In genomic region chr4:87554912-87555311, GRCm38 (mm10) we compare ENCODE assay signal across 15 mouse cellular contexts.
"Had no signal": no experiment of that assay in that cellular context is flagged by ENCODE, and none has a peak within 500 bp of the region (broad histone marks: within the 10 kb centered on the region; RNA-seq: fewer than 3 reads in every experiment).

No protein-coding gene starts in this region.

- H3K4me2 ChIP-seq: neural tube, embryonic 13.5 days; neural tube, embryonic 15.5 days; stomach, embryonic 15.5 days had no signal

- H3K9ac ChIP-seq: neural tube, embryonic 13.5 days; neural tube, embryonic 15.5 days; stomach, embryonic 15.5 days had no signal

- DNase-seq: right cerebral cortex, adult 18-20 months; right cerebral cortex, postnatal 14 days; right cerebral cortex, postnatal 25 days; right cerebral cortex, postnatal 4 days; spleen, adult 18-20 months; thymus, adult 18-20 months; thymus, adult 2 months; thymus, postnatal 14 days; thymus, postnatal 25 days; thymus, postnatal 36 days; thymus, postnatal 4 days had no signal

- H3K4me1 ChIP-seq: neural tube, embryonic 13.5 days; neural tube, embryonic 15.5 days; stomach, embryonic 15.5 days had no signal

- H3K36me3 ChIP-seq: neural tube, embryonic 13.5 days; neural tube, embryonic 15.5 days; stomach, embryonic 15.5 days had no signal

- H3K27me3 ChIP-seq: neural tube, embryonic 13.5 days; neural tube, embryonic 15.5 days; stomach, embryonic 15.5 days had no signal

- H3K27ac ChIP-seq: neural tube, embryonic 13.5 days; neural tube, embryonic 15.5 days; stomach, embryonic 15.5 days; stomach, postnatal 0 days had no signal

- H3K4me3 ChIP-seq: neural tube, embryonic 13.5 days; neural tube, embryonic 15.5 days; stomach, embryonic 15.5 days had no signal

- H3K9me3 ChIP-seq: neural tube, embryonic 15.5 days; stomach, embryonic 15.5 days had no signal
